Mouse (Mus musculus): ENCODE data around the gene Ccer2. TPM values are rescaled to one million over a fixed set of nuclear protein-coding genes. Genes with fewer than 3 reads are reported as not detected.

Gene Ccer2
- polyA plus RNA-seq, 1 experiment, result not detected

Other genes starting within 250 kb of the Ccer2 start
- not detected in 2 replicates for gene Ifnl2, start 245.7 kb upstream of the Ccer2 start, polyA plus RNA-seq (2012; rRNA removed)
- not detected in 2 replicates for gene Ifnl3, start 233.3 kb upstream of the Ccer2 start, polyA plus RNA-seq (2012; rRNA removed)
- 3.1 and 4.3 TPM in 2 replicates for gene Sycn, start 215.3 kb upstream of the Ccer2 start, polyA plus RNA-seq (2012; rRNA removed)
- gene Nccrp1, start 208.9 kb upstream of the Ccer2 start, polyA plus RNA-seq (2012; rRNA removed), result 0.11 TPM in 2 replicates
- gene Samd4b, start 158.0 kb upstream of the Ccer2 start, polyA plus RNA-seq (2012; rRNA removed), result 45.3 and 61.6 TPM in 2 replicates
- gene Pak4, start 158.0 kb upstream of the Ccer2 start, polyA plus RNA-seq (2012; rRNA removed), result 52.1 and 72.9 TPM in 2 replicates
- gene Acp7, start 124.8 kb upstream of the Ccer2 start, polyA plus RNA-seq (2012; rRNA removed), result not detected in 2 replicates
- gene Fbxo27, start 63.3 kb upstream of the Ccer2 start, polyA plus RNA-seq (2012; rRNA removed), result 1.6 and 1.8 TPM in 2 replicates
- gene Fbxo17, start 39.4 kb upstream of the Ccer2 start, polyA plus RNA-seq (2012; rRNA removed), result 0.89 TPM in 2 replicates
- 67.1 and 70.6 TPM in 2 replicates for gene Mrps12, start 14.4 kb upstream of the Ccer2 start, polyA plus RNA-seq (2012; rRNA removed)
- gene Sars2, start 14.2 kb upstream of the Ccer2 start, polyA plus RNA-seq (2012; rRNA removed), result 25.0 and 27.4 TPM in 2 replicates
- 40.2 and 53.9 TPM in 2 replicates for gene Sirt2, start 10.6 kb downstream of the Ccer2 start, polyA plus RNA-seq (2012; rRNA removed)
- gene Nfkbib, start 11.3 kb downstream of the Ccer2 start, polyA plus RNA-seq (2012; rRNA removed), result 56.7 and 72.9 TPM in 2 replicates
- gene Rinl, start 32.8 kb downstream of the Ccer2 start, polyA plus RNA-seq (2012; rRNA removed), result 6.4 and 7.5 TPM in 2 replicates
- gene Hnrnpl, start 52.4 kb downstream of the Ccer2 start, polyA plus RNA-seq (2012; rRNA removed), result 273 and 275 TPM in 2 replicates
- gene Ech1, start 69.0 kb downstream of the Ccer2 start, polyA plus RNA-seq (2012; rRNA removed), result 244 and 306 TPM in 2 replicates
- 4,043 and 4,779 TPM in 2 replicates for gene Lgals4, start 77.7 kb downstream of the Ccer2 start, polyA plus RNA-seq (2012; rRNA removed)
- 0.59 and 1.9 TPM in 2 replicates for gene Lgals7, start 107.7 kb downstream of the Ccer2 start, polyA plus RNA-seq (2012; rRNA removed)
- gene Capn12, start 125.2 kb downstream of the Ccer2 start, polyA plus RNA-seq (2012; rRNA removed), result 0.14 and 0.22 TPM in 2 replicates
- gene Actn4, start 206.2 kb downstream of the Ccer2 start, polyA plus RNA-seq (2012; rRNA removed), result 542 and 776 TPM in 2 replicates
- gene Eif3k, start 225.7 kb downstream of the Ccer2 start, polyA plus RNA-seq (2012; rRNA removed), result 281 and 323 TPM in 2 replicates
- 21.4 and 27.4 TPM in 2 replicates for gene Map4k1, start 225.9 kb downstream of the Ccer2 start, polyA plus RNA-seq (2012; rRNA removed)